ENCODE assay signal across 8 mouse cellular contexts in the genomic region with DNA sequence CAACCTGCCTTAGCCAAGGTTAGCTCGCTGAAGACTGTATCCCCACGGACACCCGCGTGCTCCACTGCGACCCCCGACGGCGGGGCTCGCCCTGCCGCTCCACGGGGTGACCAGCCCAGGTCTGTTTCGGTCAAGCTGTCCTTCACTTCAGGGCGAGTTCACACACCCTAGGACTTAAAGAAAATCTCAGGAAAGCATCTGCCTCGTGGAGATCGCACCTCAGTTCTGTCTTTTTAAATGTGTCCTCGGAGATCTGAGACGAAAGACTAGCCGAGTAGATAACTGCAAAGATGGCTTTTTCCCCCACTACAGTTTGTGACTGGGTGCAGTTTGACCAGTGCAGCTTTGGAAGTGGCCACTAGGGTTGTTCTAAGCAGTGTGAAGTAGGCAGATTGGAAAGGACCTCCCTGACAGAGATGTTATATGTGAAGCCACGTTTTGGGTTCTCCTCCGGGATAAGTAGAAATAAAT. TPM values are rescaled to one million over a fixed set of nuclear protein-coding genes. Genes with fewer than 3 reads are reported as not detected.
DNase-seq lines count a peak whose midpoint lies in the region; ATAC-seq and TF ChIP-seq lines count a peak whose summit lies in the region.

No protein-coding gene starts in this region.

- under 1% methylated on average over 20 of the region's 20 CpGs for WGBS in hindbrain, embryonic 16.5 days

- peak overlapping the region; percentile 99 for H3K27ac ChIP-seq in gastrocnemius, adult 2 months
- H3K27ac ChIP-seq in hindbrain, embryonic 16.5 days (ENCODE audit: low read depth, low read length): peak overlapping the region; percentile 89

- peak overlapping the region; percentile 78 for H3K4me2 ChIP-seq in hindbrain, embryonic 16.5 days (ENCODE audit: low read length)

- peak; percentile 24 for DNase-seq in T-cell, adult 2 months (ENCODE audit: low spot score)
- peak; percentile 58 for DNase-seq in gastrocnemius, adult 2 months
- DNase-seq in layer of hippocampus, postnatal 36 days: peak; percentile 20 to 43
- DNase-seq in lung, postnatal 25 days (ENCODE audit: low spot score): peak; percentile 57
- peak; percentile 18 for DNase-seq in ovary, postnatal 36 days (ENCODE audit: low spot score)
- peak; percentile 36 for DNase-seq in urinary bladder, postnatal 25 days (ENCODE audit: low spot score)

- H3K9ac ChIP-seq in hindbrain, embryonic 16.5 days (ENCODE audit: low read depth, low read length): peak overlapping the region; percentile 84

- H3K4me1 ChIP-seq in hindbrain, embryonic 16.5 days (ENCODE audit: control insufficient read depth, insufficient read depth, low read depth, low read length): no peaks in the 10 kb centered on the region

- intact Hi-C loops in gastrocnemius, adult 2 months (cut with DNase I): no loop called here

- TF ChIP-seq CTCF in gastrocnemius, adult 2 months (IDR thresholded peaks at IDR 0.05): peak; percentile 66

- peak; percentile 59 for ATAC-seq in common myeloid progenitor, adult 5-6 weeks (replicated peaks; ENCODE audit: low read depth, poor library complexity, severe bottlenecking)
- ATAC-seq in hindbrain, embryonic 16.5 days: peak; percentile 57; the same call in 1 of the 2 replicates

- peak overlapping the region; percentile 93 for H3K4me3 ChIP-seq in gastrocnemius, adult 2 months
- H3K4me3 ChIP-seq in hindbrain, embryonic 16.5 days (ENCODE audit: low read length): peak overlapping the region; percentile 77

- H3K36me3 ChIP-seq in hindbrain, embryonic 16.5 days (ENCODE audit: control insufficient read depth, insufficient read depth, low read length): no peaks in the 10 kb centered on the region

- no peaks in the 10 kb centered on the region for H3K9me3 ChIP-seq in hindbrain, embryonic 16.5 days (ENCODE audit: control insufficient read depth, low read length)

- H3K27me3 ChIP-seq in hindbrain, embryonic 16.5 days (replicated peaks; ENCODE audit: control insufficient read depth, insufficient read depth, low read length): no peaks in the 10 kb centered on the region

RNA-seq across cellular contexts. Expression of gene Prkn, which starts 0.6 kb away (rescaled TPM):
- total RNA-seq in common myeloid progenitor, adult 5-6 weeks (2017): 2.4 and 4.1 TPM in 2 replicates
- total RNA-seq in gastrocnemius, adult 2 months (2021): 10 to 100 TPM; 18.4 to 24.7 TPM
- 5.7 and 7.3 TPM in 2 replicates for polyA plus RNA-seq in hindbrain, embryonic 16.5 days (2015; fragmentation: Nextera tagmentation; extraction: Ambion mirVana)
- 10 to 100 TPM; 17.3 to 17.9 TPM for total RNA-seq in layer of hippocampus, postnatal 36 days (2021)

RNA-seq across cellular contexts. Expression of gene Pacrg, which starts 0.7 kb away (rescaled TPM):
- not detected in 2 replicates for total RNA-seq in common myeloid progenitor, adult 5-6 weeks (2017)
- 1 to 10 TPM; 1.4 to 2.2 TPM for total RNA-seq in gastrocnemius, adult 2 months (2021)
- 21.7 and 23.2 TPM in 2 replicates for polyA plus RNA-seq in hindbrain, embryonic 16.5 days (2015; fragmentation: Nextera tagmentation; extraction: Ambion mirVana)
- total RNA-seq in layer of hippocampus, postnatal 36 days (2021): 10 to 100 TPM; 24.1 to 26.2 TPM

Comparison
In these comparisons a context has a peak if more than half of its experiments do, and no peak if none do; other contexts are left out.
1. Peak in every context shown above with its lines: DNase-seq, ATAC-seq, H3K4me3 ChIP-seq and H3K27ac ChIP-seq.
2. RNA of gene Pacrg, which starts 0.7 kb away (total RNA-seq): 24.1 to 26.2 TPM in layer of hippocampus, postnatal 36 days; 1.4 to 2.2 TPM in gastrocnemius, adult 2 months and not detected in common myeloid progenitor, adult 5-6 weeks; every median in the first group is over 4 times any median in the second.